Mouse (Mus musculus) heart, adult 9 months (tissue): ENCODE results near the gene Zcchc2.

Source experiments
- DNase-seq, 2 experiments: peaks; one replicate each; pipeline ENCODE4 v3.0.0; 2022; ENCODE audit warnings: low spot score in 2 of 2

The Zcchc2 gene

DNA sequence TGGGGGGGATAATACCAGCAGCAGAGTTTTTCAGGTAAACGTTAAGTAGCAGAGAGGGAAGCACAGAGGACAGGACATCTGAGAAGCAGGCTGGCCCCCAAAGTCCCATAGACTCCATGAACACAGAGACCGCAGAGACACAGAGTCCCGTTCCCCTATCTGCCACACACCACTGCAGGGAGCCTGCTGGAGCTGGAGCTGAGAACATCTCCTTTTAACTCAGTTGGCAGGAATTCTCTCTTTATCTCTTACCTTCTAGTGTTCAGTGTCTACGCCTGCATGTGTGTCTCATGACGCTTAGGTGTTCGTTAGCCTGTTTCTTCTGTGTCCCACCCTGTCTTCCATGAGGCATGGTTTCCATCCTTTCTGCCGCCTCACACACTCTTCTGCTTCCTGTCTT is 83.0 kb downstream of the Zcchc2 start:
- no peak for DNase-seq

DNA sequence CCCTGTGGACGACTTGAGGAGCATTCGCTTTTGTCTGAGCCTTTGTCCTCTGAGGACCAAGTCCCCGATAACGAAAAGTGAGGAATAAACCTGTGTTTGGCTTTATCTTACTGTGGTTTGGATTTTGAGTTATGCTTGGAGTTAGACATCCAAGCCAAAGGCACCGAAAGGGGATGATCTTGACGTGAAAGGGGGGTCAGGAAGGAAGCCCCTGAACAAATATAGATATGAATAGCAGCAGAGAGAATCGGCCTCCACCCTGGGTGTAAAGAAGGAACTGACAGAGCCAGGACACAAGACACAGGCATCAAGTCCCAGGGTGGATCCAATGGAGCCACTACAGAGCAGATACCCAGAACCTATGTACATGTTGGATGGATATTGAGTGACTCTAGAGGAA is 83.9 kb downstream of the Zcchc2 start:
- peak; percentile 13 to 41 for DNase-seq

- no peak for DNase-seq
Observed at GRCm38 (mm10) chr1:106074656-106075055, 84.5 kb downstream of the Zcchc2 start.

GRCm38 (mm10) chr1:106076641-106077040 is 86.4 kb downstream of the Zcchc2 start:
- DNase-seq = no peak

- DNase-seq = peak; percentile 50 to 77
Observed at GRCm38 (mm10) chr1:106077166-106077565, 87.0 kb downstream of the Zcchc2 start.
